Mouse (Mus musculus): ENCODE results near the gene Pet117.

Gene Pet117

GRCm38 (mm10) chr2:144382624-144383138 is 13.9 kb downstream of the Pet117 start:
- no peak for DNase-seq

GRCm38 (mm10) chr2:144386296-144386695 is 17.5 kb downstream of the Pet117 start:
- DNase-seq, result no peak

- peak; percentile 31 for DNase-seq
Measured at GRCm38 (mm10) chr2:144388416-144388815, 19.6 kb downstream of the Pet117 start.

- no peak for DNase-seq
Measured at GRCm38 (mm10) chr2:144399531-144399930, 30.7 kb downstream of the Pet117 start.

DNA sequence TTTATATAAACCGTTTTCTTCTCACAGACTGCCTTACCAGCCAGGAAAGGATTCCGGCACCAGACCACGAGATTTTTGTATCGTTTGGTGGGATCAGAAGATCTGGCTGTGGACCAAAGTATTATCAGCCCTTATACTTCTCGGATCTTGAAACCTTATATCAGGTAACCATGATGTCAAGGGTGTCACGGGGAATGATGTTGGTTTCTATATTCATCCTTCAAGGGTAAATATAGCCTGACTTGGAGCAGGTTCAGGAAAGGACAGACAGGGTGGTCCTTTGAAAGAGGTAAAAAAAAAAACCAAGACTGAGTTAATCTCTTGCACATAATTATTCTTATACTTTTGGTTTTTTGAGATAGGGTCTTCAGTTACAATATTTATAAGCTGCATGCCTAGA is 31.9 kb downstream of the Pet117 start:
- DNase-seq, result no peak

DNA sequence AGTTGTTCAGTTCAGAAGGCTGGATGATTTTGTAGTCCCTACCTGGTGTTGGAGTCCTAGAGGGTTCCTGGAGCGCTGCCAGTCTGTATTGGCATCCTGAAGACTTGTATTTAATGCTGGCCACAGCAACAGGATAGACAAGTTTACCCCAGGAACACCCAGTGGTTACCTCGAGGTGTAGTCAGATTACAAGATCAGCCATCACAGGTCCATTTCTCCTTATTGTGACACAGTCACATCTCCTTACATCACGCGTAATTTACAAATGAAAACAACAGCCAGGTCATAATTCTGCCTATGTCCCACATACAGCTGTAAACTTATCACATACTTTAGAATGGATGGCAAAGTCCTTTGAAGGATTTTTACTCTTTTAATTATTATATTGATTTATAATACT is 40.2 kb downstream of the Pet117 start:
- DNase-seq, result no peak

DNA sequence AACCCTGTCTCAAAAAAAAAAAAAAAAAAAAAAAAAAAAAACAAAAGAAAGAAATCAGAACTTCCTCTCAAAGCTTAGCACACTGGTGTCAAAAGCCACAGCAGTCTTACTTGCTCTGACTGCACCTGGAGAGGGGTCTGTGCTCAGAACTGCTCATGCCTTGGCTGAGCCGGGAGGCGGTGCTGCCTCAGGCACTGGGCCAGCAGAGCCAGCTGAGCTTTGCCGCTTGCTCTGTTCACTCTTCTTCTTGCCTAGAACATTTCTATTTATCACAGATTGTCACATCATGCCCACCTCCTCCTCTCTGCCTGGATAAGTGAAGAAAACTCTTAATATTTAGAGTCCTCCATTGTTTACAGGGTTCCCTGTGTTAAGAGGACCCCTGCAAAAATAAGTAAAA is 41.8 kb downstream of the Pet117 start:
- no peak for DNase-seq

DNA sequence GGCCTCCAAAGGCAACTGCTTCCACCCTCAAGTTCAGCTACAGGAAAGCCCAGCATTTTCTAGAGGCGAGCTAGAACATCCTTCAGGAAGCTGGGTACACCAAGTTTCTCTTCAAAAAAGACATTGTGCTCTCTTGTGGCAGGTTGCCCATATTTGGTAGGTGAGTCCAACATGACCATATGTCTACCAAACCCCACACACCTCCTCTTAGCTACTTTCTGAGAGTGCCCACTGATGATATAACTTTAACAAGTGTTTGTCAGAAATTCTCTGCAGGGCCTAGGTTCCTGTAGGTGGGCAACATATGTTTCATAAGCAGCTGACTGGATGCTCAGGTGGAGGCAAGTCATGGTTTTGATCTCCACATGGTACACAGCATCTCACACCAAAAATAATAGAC is 45.9 kb downstream of the Pet117 start:
- DNase-seq, result no peak

DNA sequence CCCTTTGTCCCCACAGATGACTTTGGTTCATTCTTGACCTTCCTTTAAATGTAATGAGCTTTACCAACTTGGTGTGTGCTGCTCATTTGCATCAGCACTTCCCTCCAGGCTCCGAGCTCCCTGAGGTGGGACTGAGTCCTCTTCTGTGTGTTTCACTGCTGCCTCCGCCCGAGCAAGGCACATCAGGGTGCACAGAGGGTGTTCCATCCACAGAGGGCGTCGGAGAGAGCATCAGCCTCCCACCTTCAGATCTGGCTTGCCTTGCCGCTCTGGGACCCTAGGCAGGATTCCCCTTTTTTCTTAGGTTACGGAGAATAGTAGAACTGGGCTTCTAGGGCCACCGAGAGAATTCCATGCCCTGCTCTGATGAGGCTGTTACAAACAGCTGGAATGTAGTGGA is 48.1 kb downstream of the Pet117 start:
- no peak for DNase-seq

GRCm38 (mm10) chr2:144418062-144418461 is 49.3 kb downstream of the Pet117 start:
- DNase-seq, result peak; percentile 42

DNA sequence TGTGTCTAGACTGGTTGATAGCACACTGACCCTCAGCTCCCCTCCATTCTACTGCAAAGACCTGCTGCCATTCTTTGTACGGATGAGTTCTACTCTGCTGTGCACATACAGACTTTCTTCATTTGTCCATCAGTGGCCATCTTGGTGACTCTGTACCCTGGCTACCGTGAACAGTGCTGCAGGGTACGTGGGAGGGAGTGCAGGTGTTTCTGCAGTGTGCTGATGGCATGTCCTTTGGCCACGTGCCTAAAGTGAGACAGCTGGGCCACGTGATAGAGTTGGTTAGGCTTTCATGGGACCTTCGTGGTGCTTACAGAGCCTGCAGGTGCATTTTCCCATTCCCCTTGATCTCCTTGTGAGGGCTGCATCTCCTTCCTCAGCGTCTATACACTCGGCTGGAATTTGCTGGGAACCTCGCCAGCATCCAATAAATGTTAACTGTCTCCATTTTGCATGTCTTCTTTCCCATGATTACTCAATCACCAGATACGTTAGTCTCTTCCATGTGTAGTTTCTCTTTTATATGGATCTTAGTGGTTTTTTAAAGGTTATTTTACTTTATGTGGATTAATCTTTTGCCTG is 53.4 kb downstream of the Pet117 start:
- DNase-seq, result no peak
